Mouse (Mus musculus) MN1 (cell line): ENCODE measurements around the gene Calca.
"Not testable (repeated sequence)": the region's sequence is repeated elsewhere in the genome, so short reads cannot be mapped to it uniquely, and the experiment has no call there.

Experiments used
- DNase-seq: peaks from one replicate; pipeline ENCODE4 v3.0.0-alpha.2; 2016; ENCODE audit warnings: low spot score

Gene Calca

GRCm38 (mm10) chr7:114636102-114636501 is at the start of gene Calca:
Gene Calca (minus strand): TSS chr7:114636357.
- no peak for DNase-seq

GRCm38 (mm10) chr7:114672697-114673096 is 36.5 kb upstream of the Calca start:
- no peak for DNase-seq

GRCm38 (mm10) chr7:114671405-114671804 is 35.2 kb upstream of the Calca start:
- DNase-seq, result no peak

- no peak for DNase-seq
These were observed 13.6 kb upstream of the Calca start for GRCm38 (mm10) chr7:114649730-114650129.

GRCm38 (mm10) chr7:114648791-114649190 is 12.6 kb upstream of the Calca start:
- no peak for DNase-seq

- no peak for DNase-seq
These were observed 522 bp downstream of the Calca start for GRCm38 (mm10) chr7:114635569-114636101.

GRCm38 (mm10) chr7:114634386-114634785 is 1.8 kb downstream of the Calca start:
- no peak for DNase-seq

GRCm38 (mm10) chr7:114625966-114626365 is 10.2 kb downstream of the Calca start:
- DNase-seq, result no peak

- DNase-seq, result no peak
These were observed 19.4 kb downstream of the Calca start for GRCm38 (mm10) chr7:114616759-114617158.

GRCm38 (mm10) chr7:114594391-114594790 is 41.8 kb downstream of the Calca start:
- DNase-seq, result not testable (repeated sequence)

GRCm38 (mm10) chr7:114582441-114582840 is 53.7 kb downstream of the Calca start:
- no peak for DNase-seq
